Mouse (Mus musculus): ENCODE measurements around the gene Fah. TPM values are rescaled to one million over a fixed set of nuclear protein-coding genes. Genes with fewer than 3 reads are reported as not detected.

The Fah gene
- total RNA-seq, 1 experiment = 10.3 TPM

- Histone ChIP-seq H3K9ac (ENCODE audit: insufficient read depth, low read depth, low read length, poor library complexity, severe bottlenecking) (no peak overlapping the region), H3K36me3 (ENCODE audit: control insufficient read depth, insufficient read depth, low read length, poor library complexity, severe bottlenecking) (no peaks in the 10 kb centered on the region), H3K4me1 (ENCODE audit: control insufficient read depth in 2 of 2, insufficient read depth in 2 of 2, low read length in 2 of 2, poor library complexity in 1 of 2) (no peaks in the 10 kb centered on the region), H3K9me3 (ENCODE audit: control insufficient read depth, insufficient read depth, low read depth, low read length) (no peaks in the 10 kb centered on the region), H3K4me3 (ENCODE audit: insufficient read depth in 1 of 2, low read depth in 1 of 2, low read length in 2 of 2, poor library complexity in 1 of 2, severe bottlenecking in 1 of 2) (no peak overlapping the region), H3K27ac (ENCODE audit: insufficient read depth, low read depth, low read length, poor library complexity, severe bottlenecking) (no peak overlapping the region)
- in situ Hi-C loops (cut with MboI; ENCODE audit: low sequenced_read_pairs in 2 of 2, unreplicated experiment in 2 of 2) = no loop called here
- DNase-seq (ENCODE audit: low read depth, low spot score) = no peak
- TF ChIP-seq ZC3H11A (IDR thresholded peaks at IDR 0.05; ENCODE audit: borderline replicate concordance, low read depth, low read length) (no peak), MAFK (IDR thresholded peaks at IDR 0.05; ENCODE audit: insufficient read depth, low read depth, low read length) (no peak), ZNF384 (IDR thresholded peaks at IDR 0.05; ENCODE audit: low read depth, low read length) (no peak), HCFC1 (IDR thresholded peaks at IDR 0.05; ENCODE audit: borderline replicate concordance, insufficient read depth, low read length) (no peak), CHD2 (IDR thresholded peaks at IDR 0.05; ENCODE audit: low read depth, low read length) (no peak)
Measured at GRCm38 (mm10) chr7:84557332-84557731, 49.2 kb downstream of the Fah start.

GRCm38 (mm10) chr7:84555294-84555693, 51.2 kb downstream of the Fah start:
- Histone ChIP-seq H3K9ac (ENCODE audit: insufficient read depth, low read depth, low read length, poor library complexity, severe bottlenecking) (no peak overlapping the region), H3K9me3 (ENCODE audit: control insufficient read depth, insufficient read depth, low read depth, low read length) (no peaks in the 10 kb centered on the region), H3K36me3 (ENCODE audit: control insufficient read depth, insufficient read depth, low read length, poor library complexity, severe bottlenecking) (no peaks in the 10 kb centered on the region), H3K4me3 (ENCODE audit: insufficient read depth in 1 of 2, low read depth in 1 of 2, low read length in 2 of 2, poor library complexity in 1 of 2, severe bottlenecking in 1 of 2) (no peak overlapping the region), H3K4me1 (ENCODE audit: control insufficient read depth in 2 of 2, insufficient read depth in 2 of 2, low read length in 2 of 2, poor library complexity in 1 of 2) (no peaks in the 10 kb centered on the region), H3K27ac (ENCODE audit: insufficient read depth, low read depth, low read length, poor library complexity, severe bottlenecking) (no peak overlapping the region)
- in situ Hi-C loops (cut with MboI; ENCODE audit: low sequenced_read_pairs in 2 of 2, unreplicated experiment in 2 of 2) = no loop called here
- TF ChIP-seq ZC3H11A (IDR thresholded peaks at IDR 0.05; ENCODE audit: borderline replicate concordance, low read depth, low read length) = no peak
- no peak for TF ChIP-seq MAFK (IDR thresholded peaks at IDR 0.05; ENCODE audit: insufficient read depth, low read depth, low read length)
- TF ChIP-seq ZNF384 (IDR thresholded peaks at IDR 0.05; ENCODE audit: low read depth, low read length) = no peak
- no peak for TF ChIP-seq CHD2 (IDR thresholded peaks at IDR 0.05; ENCODE audit: low read depth, low read length)
- TF ChIP-seq HCFC1 (IDR thresholded peaks at IDR 0.05; ENCODE audit: borderline replicate concordance, insufficient read depth, low read length) = no peak
- DNase-seq (ENCODE audit: low read depth, low spot score) = no peak

- no peaks in the 10 kb centered on the region for H3K9me3 ChIP-seq (ENCODE audit: control insufficient read depth, insufficient read depth, low read depth, low read length)
- in situ Hi-C loops (cut with MboI; ENCODE audit: low sequenced_read_pairs in 2 of 2, unreplicated experiment in 2 of 2) = no loop called here
- H3K36me3 ChIP-seq (ENCODE audit: control insufficient read depth, insufficient read depth, low read length, poor library complexity, severe bottlenecking) = no peaks in the 10 kb centered on the region
- no peak for DNase-seq (ENCODE audit: low read depth, low spot score)
- no peak overlapping the region for H3K9ac ChIP-seq (ENCODE audit: insufficient read depth, low read depth, low read length, poor library complexity, severe bottlenecking)
- H3K4me3 ChIP-seq (ENCODE audit: insufficient read depth in 1 of 2, low read depth in 1 of 2, low read length in 2 of 2, poor library complexity in 1 of 2, severe bottlenecking in 1 of 2) = no peak overlapping the region
- H3K27ac ChIP-seq (ENCODE audit: insufficient read depth, low read depth, low read length, poor library complexity, severe bottlenecking) = no peak overlapping the region
- TF ChIP-seq ZNF384 (IDR thresholded peaks at IDR 0.05; ENCODE audit: low read depth, low read length) = no peak
- TF ChIP-seq ZC3H11A (IDR thresholded peaks at IDR 0.05; ENCODE audit: borderline replicate concordance, low read depth, low read length) = no peak
- no peak for TF ChIP-seq MAFK (IDR thresholded peaks at IDR 0.05; ENCODE audit: insufficient read depth, low read depth, low read length)
- TF ChIP-seq HCFC1 (IDR thresholded peaks at IDR 0.05; ENCODE audit: borderline replicate concordance, insufficient read depth, low read length) = no peak
- no peak for TF ChIP-seq CHD2 (IDR thresholded peaks at IDR 0.05; ENCODE audit: low read depth, low read length)
- H3K4me1 ChIP-seq (ENCODE audit: control insufficient read depth in 2 of 2, insufficient read depth in 2 of 2, low read length in 2 of 2, poor library complexity in 1 of 2) = no peaks in the 10 kb centered on the region
Measured at GRCm38 (mm10) chr7:84551472-84551871, 55.0 kb downstream of the Fah start.

GRCm38 (mm10) chr7:84546667-84547066, 59.9 kb downstream of the Fah start:
- H3K4me1 ChIP-seq (ENCODE audit: control insufficient read depth in 2 of 2, insufficient read depth in 2 of 2, low read length in 2 of 2, poor library complexity in 1 of 2) = no peaks in the 10 kb centered on the region
- H3K9ac ChIP-seq (ENCODE audit: insufficient read depth, low read depth, low read length, poor library complexity, severe bottlenecking) = no peak overlapping the region
- in situ Hi-C loops (cut with MboI; ENCODE audit: low sequenced_read_pairs in 2 of 2, unreplicated experiment in 2 of 2) = no loop called here
- no peak for TF ChIP-seq ZNF384 (IDR thresholded peaks at IDR 0.05; ENCODE audit: low read depth, low read length)
- TF ChIP-seq HCFC1 (IDR thresholded peaks at IDR 0.05; ENCODE audit: borderline replicate concordance, insufficient read depth, low read length) = no peak
- no peak for TF ChIP-seq MAFK (IDR thresholded peaks at IDR 0.05; ENCODE audit: insufficient read depth, low read depth, low read length)
- no peak for TF ChIP-seq CHD2 (IDR thresholded peaks at IDR 0.05; ENCODE audit: low read depth, low read length)
- no peak for TF ChIP-seq ZC3H11A (IDR thresholded peaks at IDR 0.05; ENCODE audit: borderline replicate concordance, low read depth, low read length)
- no peaks in the 10 kb centered on the region for H3K36me3 ChIP-seq (ENCODE audit: control insufficient read depth, insufficient read depth, low read length, poor library complexity, severe bottlenecking)
- no peaks in the 10 kb centered on the region for H3K9me3 ChIP-seq (ENCODE audit: control insufficient read depth, insufficient read depth, low read depth, low read length)
- H3K4me3 ChIP-seq (ENCODE audit: insufficient read depth in 1 of 2, low read depth in 1 of 2, low read length in 2 of 2, poor library complexity in 1 of 2, severe bottlenecking in 1 of 2) = no peak overlapping the region
- no peak for DNase-seq (ENCODE audit: low read depth, low spot score)
- H3K27ac ChIP-seq (ENCODE audit: insufficient read depth, low read depth, low read length, poor library complexity, severe bottlenecking) = no peak overlapping the region

GRCm38 (mm10) chr7:84544946-84545345, 61.6 kb downstream of the Fah start:
- Histone ChIP-seq H3K4me1 (ENCODE audit: control insufficient read depth in 2 of 2, insufficient read depth in 2 of 2, low read length in 2 of 2, poor library complexity in 1 of 2) (no peaks in the 10 kb centered on the region), H3K36me3 (ENCODE audit: control insufficient read depth, insufficient read depth, low read length, poor library complexity, severe bottlenecking) (no peaks in the 10 kb centered on the region), H3K9me3 (ENCODE audit: control insufficient read depth, insufficient read depth, low read depth, low read length) (no peaks in the 10 kb centered on the region), H3K4me3 (ENCODE audit: insufficient read depth in 1 of 2, low read depth in 1 of 2, low read length in 2 of 2, poor library complexity in 1 of 2, severe bottlenecking in 1 of 2) (no peak overlapping the region), H3K9ac (ENCODE audit: insufficient read depth, low read depth, low read length, poor library complexity, severe bottlenecking) (no peak overlapping the region), H3K27ac (ENCODE audit: insufficient read depth, low read depth, low read length, poor library complexity, severe bottlenecking) (no peak overlapping the region)
- TF ChIP-seq HCFC1 (IDR thresholded peaks at IDR 0.05; ENCODE audit: borderline replicate concordance, insufficient read depth, low read length) (no peak), CHD2 (IDR thresholded peaks at IDR 0.05; ENCODE audit: low read depth, low read length) (no peak), MAFK (IDR thresholded peaks at IDR 0.05; ENCODE audit: insufficient read depth, low read depth, low read length) (no peak), ZNF384 (IDR thresholded peaks at IDR 0.05; ENCODE audit: low read depth, low read length) (no peak), ZC3H11A (IDR thresholded peaks at IDR 0.05; ENCODE audit: borderline replicate concordance, low read depth, low read length) (no peak)
- no peak for DNase-seq (ENCODE audit: low read depth, low spot score)
- in situ Hi-C loops (cut with MboI; ENCODE audit: low sequenced_read_pairs in 2 of 2, unreplicated experiment in 2 of 2) = no loop called here

Other genes starting within 250 kb of the Fah start
- 2.8 and 3.2 TPM in 2 replicates for gene Arnt2, start 196.5 kb downstream of the Fah start, total RNA-seq (2012; rRNA removed)
- 0.05 and 0.36 TPM in 2 replicates for gene Gm2115, start 77.8 kb downstream of the Fah start, total RNA-seq (2012; rRNA removed)
- gene Zfand6, start 83.2 kb upstream of the Fah start, total RNA-seq (2012; rRNA removed) = 43.1 and 47.9 TPM in 2 replicates
- not detected in 2 replicates for gene Olfr291, start 246.8 kb upstream of the Fah start, total RNA-seq (2012; rRNA removed)